ENCODE assay signal across 8 mouse cellular contexts in the genomic region with DNA sequence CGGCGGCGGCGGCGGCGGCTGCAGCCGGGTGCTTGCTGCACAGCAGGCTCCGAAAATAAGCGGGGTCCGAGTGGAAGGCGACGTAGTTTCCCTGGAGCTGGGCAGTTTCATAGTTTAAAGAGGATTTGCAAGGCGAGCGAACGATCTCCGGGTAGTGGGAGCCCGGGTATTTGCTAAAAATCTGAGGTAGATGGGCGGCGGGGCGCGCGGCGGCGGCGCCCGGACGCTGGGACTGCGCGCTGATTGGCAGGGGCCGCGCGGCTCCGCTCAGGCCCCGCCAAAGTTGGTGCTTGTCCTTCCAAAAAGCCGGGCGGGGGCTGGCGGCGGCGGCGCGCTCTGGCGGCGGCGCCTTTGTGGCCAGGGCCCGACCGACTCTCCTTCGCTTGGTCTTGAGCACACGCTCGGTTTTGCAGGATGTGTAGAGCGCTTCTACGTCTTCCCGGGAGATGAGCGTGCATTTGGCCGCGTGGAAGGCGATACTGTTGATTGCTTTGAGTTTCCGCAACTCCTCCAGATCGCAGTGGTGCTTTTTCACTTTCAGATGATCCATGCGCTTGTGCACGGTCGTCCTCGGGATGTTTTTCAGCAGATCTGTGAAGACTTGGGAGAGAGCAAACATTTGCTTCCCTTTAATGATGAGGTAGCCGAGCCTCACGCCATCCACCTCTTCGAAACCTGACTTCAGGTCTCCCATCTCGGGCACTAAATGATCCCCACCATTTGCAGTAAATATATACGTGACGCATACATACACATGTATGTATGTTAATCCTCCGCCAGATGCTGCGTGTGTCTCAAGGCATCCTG. TPM values are rescaled to one million over a fixed set of nuclear protein-coding genes. Genes with fewer than 3 reads are reported as not detected.
A peak's percentile ranks its signal among the peaks of the same experiment; 100 is the strongest.
DNase-seq lines count a peak whose midpoint lies in the region; ATAC-seq and TF ChIP-seq lines count a peak whose summit lies in the region.

No protein-coding gene starts in this region.

- no peak for TF ChIP-seq EP300 in liver, postnatal 0 days (IDR thresholded peaks at IDR 0.05; ENCODE audit: low read depth)

- TF ChIP-seq CTCF in bone marrow, adult 2 months (IDR thresholded peaks at IDR 0.05; ENCODE audit: control insufficient read depth, insufficient read depth, low read length), result no peak
- TF ChIP-seq CTCF in liver, postnatal 0 days (IDR thresholded peaks at IDR 0.05; ENCODE audit: low read depth), result no peak

- ATAC-seq in erythroblast, adult 5-6 weeks (replicated peaks; ENCODE audit: low FRiP score, poor library complexity, severe bottlenecking), result peak; percentile 63
- peak; percentile 84 for ATAC-seq in heart, embryonic 16.5 days (replicated peaks; ENCODE audit: extremely low read depth, insufficient read depth, low FRiP score)
- peak; percentile 86 for ATAC-seq in liver, postnatal 0 days
- peak; percentile 53 for ATAC-seq in neural tube, embryonic 13.5 days (ENCODE audit: low read depth)

- peak overlapping the region; percentile 80 for H3K4me2 ChIP-seq in heart, embryonic 16.5 days (ENCODE audit: low read depth, low read length)
- peak overlapping the region; percentile 93 for H3K4me2 ChIP-seq in liver, postnatal 0 days (ENCODE audit: low read depth, low read length)
- peak overlapping the region; percentile 81 for H3K4me2 ChIP-seq in neural tube, embryonic 13.5 days

- no peaks in the 10 kb centered on the region; the same call in 1 of the 2 replicates for H3K4me1 ChIP-seq in bone marrow, adult 2 months (ENCODE audit: control insufficient read depth, insufficient read depth, low read length)
- peaks cover 16% of the 10 kb centered on the region for H3K4me1 ChIP-seq in heart, embryonic 16.5 days (ENCODE audit: control insufficient read depth, insufficient read depth, low read length)
- peaks cover 17% of the 10 kb centered on the region for H3K4me1 ChIP-seq in liver, postnatal 0 days (ENCODE audit: insufficient read depth)
- peaks cover 58% of the 10 kb centered on the region for H3K4me1 ChIP-seq in neural tube, embryonic 13.5 days (replicated peaks)

- no peak for TF ChIP-seq POLR2A in bone marrow, adult 2 months (IDR thresholded peaks at IDR 0.05; ENCODE audit: borderline replicate concordance, control insufficient read depth, low read depth, low read length)

- peak; percentile 67 for DNase-seq in CD4-positive helper T cell, adult 2 months (ENCODE audit: low read depth, low spot score)
- DNase-seq in kidney, postnatal 14 days, result peak; percentile 86
- DNase-seq in liver, postnatal 0 days, result peak; percentile 75
- peak; percentile 54 for DNase-seq in thymus, postnatal 25 days

- H3K9ac ChIP-seq in heart, embryonic 16.5 days (ENCODE audit: low read length), result peak overlapping the region; percentile 99
- H3K9ac ChIP-seq in liver, postnatal 0 days (replicated peaks), result peak overlapping the region; percentile 70
- peak overlapping the region; percentile 100 for H3K9ac ChIP-seq in neural tube, embryonic 13.5 days

- under 1% methylated on average over 70 of the region's 70 CpGs for WGBS in bone marrow, adult 2 months
- under 1% methylated on average over 70 of the region's 70 CpGs for WGBS in heart, embryonic 16.5 days
- WGBS in liver, postnatal 0 days (ENCODE audit: insufficient replicate concordance), result under 1% methylated on average over 70 of the region's 70 CpGs
- WGBS in neural tube, embryonic 13.5 days, result under 1% methylated on average over 70 of the region's 70 CpGs

- peak overlapping the region; percentile 88 for H3K4me3 ChIP-seq in bone marrow, adult 2 months (replicated peaks; ENCODE audit: control insufficient read depth, low read depth, low read length)
- H3K4me3 ChIP-seq in heart, embryonic 16.5 days (ENCODE audit: low read length), result peak overlapping the region; percentile 95
- peak overlapping the region; percentile 79 for H3K4me3 ChIP-seq in liver, postnatal 0 days (ENCODE audit: low read depth, low read length)
- H3K4me3 ChIP-seq in neural tube, embryonic 13.5 days, result peak overlapping the region; percentile 97

- H3K9me3 ChIP-seq in heart, embryonic 16.5 days (replicated peaks; ENCODE audit: control insufficient read depth, low read length), result no peaks in the 10 kb centered on the region
- H3K9me3 ChIP-seq in liver, postnatal 0 days (ENCODE audit: low read length), result no peaks in the 10 kb centered on the region
- no peaks in the 10 kb centered on the region for H3K9me3 ChIP-seq in neural tube, embryonic 13.5 days

- no peaks in the 10 kb centered on the region for H3K36me3 ChIP-seq in heart, embryonic 16.5 days (ENCODE audit: control insufficient read depth, insufficient read depth)
- H3K36me3 ChIP-seq in liver, postnatal 0 days (replicated peaks; ENCODE audit: insufficient read depth, low read length), result no peaks in the 10 kb centered on the region
- H3K36me3 ChIP-seq in neural tube, embryonic 13.5 days, result no peaks in the 10 kb centered on the region

- no peaks in the 10 kb centered on the region for H3K27me3 ChIP-seq in heart, embryonic 16.5 days (ENCODE audit: control insufficient read depth, insufficient read depth, low read length)
- H3K27me3 ChIP-seq in liver, postnatal 0 days (ENCODE audit: insufficient read depth, low read length), result peaks cover 54% of the 10 kb centered on the region
- no peaks in the 10 kb centered on the region for H3K27me3 ChIP-seq in neural tube, embryonic 13.5 days

- no peak overlapping the region for H3K27ac ChIP-seq in bone marrow, adult 2 months (ENCODE audit: control insufficient read depth, insufficient read depth, low read depth, low read length, poor library complexity)
- H3K27ac ChIP-seq in heart, embryonic 16.5 days (ENCODE audit: low read length), result peak overlapping the region; percentile 99
- peak overlapping the region; percentile 86 for H3K27ac ChIP-seq in liver, postnatal 0 days (ENCODE audit: low read depth)
- H3K27ac ChIP-seq in neural tube, embryonic 13.5 days (replicated peaks), result peak overlapping the region; percentile 100

RNA-seq across cellular contexts. Expression of a gene that starts 1.0 kb away (rescaled TPM):
- polyA plus RNA-seq in bone marrow, adult 2 months (2011; ENCODE audit: insufficient read depth, insufficient read length, low replicate concordance, missing spikeins), result 0.22 and 1.4 TPM in 2 replicates
- total RNA-seq in erythroblast, adult 5-6 weeks (2015; ENCODE audit: low replicate concordance), result not detected in 2 replicates
- 0.42 and 0.51 TPM in 2 replicates for total RNA-seq in erythroblast, adult 5-6 weeks (2017; ENCODE audit: low replicate concordance)
- 3.9 TPM in 2 replicates for polyA plus RNA-seq in heart, embryonic 16.5 days (2015; fragmentation: Nextera tagmentation; extraction: Ambion mirVana)
- 0.15 and 0.25 TPM in 2 replicates for polyA plus RNA-seq in liver, postnatal 0 days (2015; fragmentation: Nextera tagmentation; extraction: Ambion mirVana)
- 8.2 and 9.2 TPM in 2 replicates for polyA plus RNA-seq in neural tube, embryonic 13.5 days (2015; fragmentation: Nextera tagmentation; extraction: Ambion mirVana)

RNA-seq across cellular contexts. Expression of a gene that starts 7.2 kb away (rescaled TPM):
- polyA plus RNA-seq in bone marrow, adult 2 months (2011; ENCODE audit: insufficient read depth, insufficient read length, low replicate concordance, missing spikeins), result 34.1 and 49.4 TPM in 2 replicates
- 20.8 and 27.4 TPM in 2 replicates for total RNA-seq in erythroblast, adult 5-6 weeks (2015; ENCODE audit: low replicate concordance)
- total RNA-seq in erythroblast, adult 5-6 weeks (2017; ENCODE audit: low replicate concordance), result 18.1 and 18.3 TPM in 2 replicates
- polyA plus RNA-seq in heart, embryonic 16.5 days (2015; fragmentation: Nextera tagmentation; extraction: Ambion mirVana), result 40.7 and 44.5 TPM in 2 replicates
- polyA plus RNA-seq in liver, postnatal 0 days (2015; fragmentation: Nextera tagmentation; extraction: Ambion mirVana), result 20.7 and 22.4 TPM in 2 replicates
- polyA plus RNA-seq in neural tube, embryonic 13.5 days (2015; fragmentation: Nextera tagmentation; extraction: Ambion mirVana), result 62.3 and 63.1 TPM in 2 replicates

RNA-seq across cellular contexts. Expression of a gene that starts 10.3 kb away (rescaled TPM):
- not detected in 2 replicates for polyA plus RNA-seq in bone marrow, adult 2 months (2011; ENCODE audit: insufficient read depth, insufficient read length, low replicate concordance, missing spikeins)
- total RNA-seq in erythroblast, adult 5-6 weeks (2015; ENCODE audit: low replicate concordance), result not detected in 2 replicates
- not detected in 2 replicates for total RNA-seq in erythroblast, adult 5-6 weeks (2017; ENCODE audit: low replicate concordance)
- 9.4 and 9.5 TPM in 2 replicates for polyA plus RNA-seq in heart, embryonic 16.5 days (2015; fragmentation: Nextera tagmentation; extraction: Ambion mirVana)
- 0.76 and 0.99 TPM in 2 replicates for polyA plus RNA-seq in liver, postnatal 0 days (2015; fragmentation: Nextera tagmentation; extraction: Ambion mirVana)
- 8.8 and 12.3 TPM in 2 replicates for polyA plus RNA-seq in neural tube, embryonic 13.5 days (2015; fragmentation: Nextera tagmentation; extraction: Ambion mirVana)

RNA-seq across cellular contexts. Expression of a gene that starts 51.1 kb away (rescaled TPM):
- not detected in 2 replicates for polyA plus RNA-seq in bone marrow, adult 2 months (2011; ENCODE audit: insufficient read depth, insufficient read length, low replicate concordance, missing spikeins)
- total RNA-seq in erythroblast, adult 5-6 weeks (2015; ENCODE audit: low replicate concordance), result not detected in 2 replicates
- not detected in 2 replicates for total RNA-seq in erythroblast, adult 5-6 weeks (2017; ENCODE audit: low replicate concordance)
- not detected in 2 replicates for polyA plus RNA-seq in heart, embryonic 16.5 days (2015; fragmentation: Nextera tagmentation; extraction: Ambion mirVana)
- not detected in 2 replicates for polyA plus RNA-seq in liver, postnatal 0 days (2015; fragmentation: Nextera tagmentation; extraction: Ambion mirVana)
- not detected in 2 replicates for polyA plus RNA-seq in neural tube, embryonic 13.5 days (2015; fragmentation: Nextera tagmentation; extraction: Ambion mirVana)
